In genomic region chr4:114738903-114739667, GRCm38 (mm10) we compare ENCODE assay signal across 16 mouse cellular contexts.
DNase-seq lines count a peak whose midpoint lies in the region; ATAC-seq lines count a peak whose summit lies in the region.
"Had no signal": no experiment of that assay in that cellular context is flagged by ENCODE, and none has a peak within 500 bp of the region (broad histone marks: within the 10 kb centered on the region; RNA-seq: fewer than 3 reads in every experiment).

No protein-coding gene starts in this region.

- H3K9ac ChIP-seq in hindbrain, embryonic 13.5 days = no peak overlapping the region
- no peak overlapping the region for H3K9ac ChIP-seq in kidney, embryonic 15.5 days
- H3K9ac ChIP-seq in limb, embryonic 12.5 days (replicated peaks) = no peak overlapping the region
- H3K9ac ChIP-seq: forebrain, embryonic 12.5 days; heart, embryonic 12.5 days; intestine, embryonic 15.5 days had no signal

- H3K36me3 ChIP-seq in hindbrain, embryonic 10.5 days = no peaks in the 10 kb centered on the region
- no peaks in the 10 kb centered on the region for H3K36me3 ChIP-seq in hindbrain, embryonic 13.5 days
- no peaks in the 10 kb centered on the region for H3K36me3 ChIP-seq in kidney, embryonic 15.5 days
- H3K36me3 ChIP-seq in limb, embryonic 12.5 days = no peaks in the 10 kb centered on the region
- no peaks in the 10 kb centered on the region for H3K36me3 ChIP-seq in forebrain, embryonic 10.5 days (replicated peaks)
- H3K36me3 ChIP-seq: forebrain, embryonic 12.5 days; heart, embryonic 12.5 days; intestine, embryonic 15.5 days had no signal

- peak; percentile 52 for DNase-seq in hindbrain, embryonic 10.5 days (ENCODE audit: low spot score)
- DNase-seq in embryo, embryonic 9.5 days (ENCODE audit: extremely low spot score) = peak; percentile 56
- DNase-seq in gastrocnemius, adult 18-20 months (ENCODE audit: low spot score) = no peak
- no peak for DNase-seq in forebrain, embryonic 10.5 days (ENCODE audit: extremely low spot score, low spot score)
- DNase-seq: cerebellum, adult 9-11 months; gastrocnemius, postnatal 10 days; left cerebral cortex, postnatal 4 days; right cerebral cortex, postnatal 25 days; thymus, postnatal 36 days had no signal

- H3K27me3 ChIP-seq in hindbrain, embryonic 10.5 days (ENCODE audit: insufficient read depth, poor library complexity, severe bottlenecking) = peaks cover 25% of the 10 kb centered on the region; the same call in 1 of the 2 replicates
- 0 out of 2 replicates have a peak, but pooled peaks cover 6% of the 10 kb centered on the region for H3K27me3 ChIP-seq in hindbrain, embryonic 13.5 days
- H3K27me3 ChIP-seq in kidney, embryonic 15.5 days = no peaks in the 10 kb centered on the region
- peaks cover 27% of the 10 kb centered on the region for H3K27me3 ChIP-seq in limb, embryonic 12.5 days
- peaks cover 17% of the 10 kb centered on the region for H3K27me3 ChIP-seq in forebrain, embryonic 10.5 days (ENCODE audit: poor library complexity, severe bottlenecking)
- H3K27me3 ChIP-seq: heart, embryonic 12.5 days; intestine, embryonic 15.5 days had no signal

- H3K4me1 ChIP-seq in hindbrain, embryonic 10.5 days (replicated peaks) = peaks cover 15% of the 10 kb centered on the region
- no peaks in the 10 kb centered on the region for H3K4me1 ChIP-seq in hindbrain, embryonic 13.5 days (replicated peaks)
- peaks cover 24% of the 10 kb centered on the region for H3K4me1 ChIP-seq in kidney, embryonic 15.5 days
- H3K4me1 ChIP-seq in limb, embryonic 12.5 days (replicated peaks) = peaks cover 24% of the 10 kb centered on the region
- H3K4me1 ChIP-seq in forebrain, embryonic 10.5 days = peaks cover 13% of the 10 kb centered on the region
- H3K4me1 ChIP-seq: forebrain, embryonic 12.5 days; heart, embryonic 12.5 days; intestine, embryonic 15.5 days had no signal

- no peaks in the 10 kb centered on the region for H3K9me3 ChIP-seq in hindbrain, embryonic 10.5 days
- H3K9me3 ChIP-seq in hindbrain, embryonic 13.5 days = no peaks in the 10 kb centered on the region
- H3K9me3 ChIP-seq in kidney, embryonic 15.5 days (replicated peaks) = no peaks in the 10 kb centered on the region
- no peaks in the 10 kb centered on the region for H3K9me3 ChIP-seq in limb, embryonic 12.5 days
- H3K9me3 ChIP-seq in forebrain, embryonic 10.5 days = no peaks in the 10 kb centered on the region
- H3K9me3 ChIP-seq: forebrain, embryonic 12.5 days; heart, embryonic 12.5 days; intestine, embryonic 15.5 days had no signal

- no peak overlapping the region for H3K4me3 ChIP-seq in hindbrain, embryonic 10.5 days
- no peak overlapping the region for H3K4me3 ChIP-seq in hindbrain, embryonic 13.5 days
- H3K4me3 ChIP-seq in kidney, embryonic 15.5 days (replicated peaks) = no peak overlapping the region
- H3K4me3 ChIP-seq in limb, embryonic 12.5 days (replicated peaks) = no peak overlapping the region
- H3K4me3 ChIP-seq in forebrain, embryonic 10.5 days = no peak overlapping the region
- H3K4me3 ChIP-seq: forebrain, embryonic 12.5 days; heart, embryonic 12.5 days; intestine, embryonic 15.5 days had no signal

- 52% methylated on average over 16 of the region's 16 CpGs for WGBS in hindbrain, embryonic 10.5 days
- WGBS in hindbrain, embryonic 13.5 days = 53% methylated on average over 16 of the region's 16 CpGs
- 9% methylated on average over 16 of the region's 16 CpGs for WGBS in kidney, embryonic 15.5 days
- WGBS in limb, embryonic 12.5 days = 15% methylated on average over 16 of the region's 16 CpGs
- WGBS in forebrain, embryonic 10.5 days = 59% methylated on average over 16 of the region's 16 CpGs

- ATAC-seq in hindbrain, embryonic 13.5 days (ENCODE audit: low FRiP score) = no peak
- peak; percentile 89 for ATAC-seq in kidney, embryonic 15.5 days (replicated peaks; ENCODE audit: low FRiP score)
- ATAC-seq in limb, embryonic 12.5 days (ENCODE audit: insufficient number of reproducible peaks, insufficient read depth, low FRiP score, low TSS enrichment, low read depth) = no peak; the same call in 1 of the 2 replicates
- no peak for ATAC-seq in monocyte, adult 5-6 weeks (replicated peaks; ENCODE audit: insufficient number of reproducible peaks, low FRiP score, low TSS enrichment, poor library complexity, severe bottlenecking)
- ATAC-seq: intestine, embryonic 15.5 days had no signal

- H3K27ac ChIP-seq in hindbrain, embryonic 10.5 days = no peak overlapping the region
- no peak overlapping the region for H3K27ac ChIP-seq in hindbrain, embryonic 13.5 days
- H3K27ac ChIP-seq in kidney, embryonic 15.5 days = peak overlapping the region; percentile 82
- peak overlapping the region; percentile 60 for H3K27ac ChIP-seq in limb, embryonic 12.5 days
- H3K27ac ChIP-seq in forebrain, embryonic 10.5 days = no peak overlapping the region
- H3K27ac ChIP-seq: forebrain, embryonic 12.5 days; intestine, embryonic 15.5 days had no signal

- no peak overlapping the region for H3K4me2 ChIP-seq in hindbrain, embryonic 13.5 days
- peak overlapping the region; percentile 20; the same call in 1 of the 2 replicates for H3K4me2 ChIP-seq in kidney, embryonic 15.5 days
- H3K4me2 ChIP-seq in limb, embryonic 12.5 days = no peak overlapping the region
- H3K4me2 ChIP-seq: forebrain, embryonic 12.5 days; heart, embryonic 12.5 days; intestine, embryonic 15.5 days had no signal

Comparison
In these comparisons a context has a peak if more than half of its experiments do, and no peak if none do; other contexts are left out.
1. DNase-seq: peak in hindbrain, embryonic 10.5 days (single experiment) and embryo, embryonic 9.5 days (single experiment); none in gastrocnemius, adult 18-20 months (single experiment) and forebrain, embryonic 10.5 days (single experiment).
2. H3K27ac ChIP-seq: peak in kidney, embryonic 15.5 days (single experiment) and limb, embryonic 12.5 days (single experiment); none in hindbrain, embryonic 10.5 days (single experiment), hindbrain, embryonic 13.5 days (single experiment) and forebrain, embryonic 10.5 days (single experiment).